Mouse (Mus musculus) B cell, adult 67 days (primary cell): ENCODE measurements around the gene Zfp108. TPM values are rescaled to one million over a fixed set of nuclear protein-coding genes. Genes with fewer than 3 reads are reported as not detected.

ENCODE experiments used
- total RNA-seq, 2 experiments: library from RNA; stranded (reverse); gene quantifications; 4 replicates each; pipeline ENCODE4 v1.2.4; 2023

The Zfp108 gene
- not detected for total RNA-seq

GRCm38 (mm10) chr7:24254633-24255474 is at the start of gene Zfp108:
Gene Zfp108, plus strand, starts transcription at chr7:24254794.

GRCm38 (mm10) chr7:24211343-24211742 is 43.3 kb upstream of the Zfp108 start, which contains the start of gene Zfp111:
Gene Zfp111, minus strand, starts transcription at chr7:24211443.

GRCm38 (mm10) chr7:24237040-24237791 is 17.4 kb upstream of the Zfp108 start, which contains the start of gene Zfp109:
Gene Zfp109, minus strand, starts transcription at chr7:24237560.

GRCm38 (mm10) chr7:24270288-24270672 is 15.7 kb downstream of the Zfp108 start, which contains the start of gene Zfp93:
Gene Zfp93, plus strand, starts transcription at chr7:24270420.

GRCm38 (mm10) chr7:24300771-24301282 is 46.2 kb downstream of the Zfp108 start, which contains the start of gene Zfp61:
Gene Zfp61, minus strand, starts transcription at chr7:24301232.

Other genes starting within 250 kb of the Zfp108 start
- not detected for gene Vmn1r183, start 201.5 kb upstream of the Zfp108 start, total RNA-seq
- gene Zfp180, start 172.9 kb upstream of the Zfp108 start, total RNA-seq, result 10 to 100 TPM; 29.0 to 34.1 TPM
- 1 to 10 TPM; 3.0 to 3.7 TPM for gene Zfp112, start 142.5 kb upstream of the Zfp108 start, total RNA-seq
- gene Zfp235, start 120.6 kb upstream of the Zfp108 start, total RNA-seq, result 1 to 10 TPM; 8.0 to 9.7 TPM
- under 1 TPM in 1 of 2 experiments, not detected in 1; 0.15 TPM for gene Zfp114, start 79.7 kb upstream of the Zfp108 start, total RNA-seq
- under 1 TPM in 1 of 2 experiments, not detected in 1; 0.35 TPM for gene Zfp111, start 43.4 kb upstream of the Zfp108 start, total RNA-seq
- 1 to 10 TPM in 1 of 2 experiments, under 1 TPM in 1; 0.36 to 2.6 TPM for gene Zfp109, start 17.2 kb upstream of the Zfp108 start, total RNA-seq
- gene Zfp93, start 15.6 kb downstream of the Zfp108 start, total RNA-seq, result under 1 TPM; 0.33 to 0.46 TPM
- gene Zfp61, start 46.4 kb downstream of the Zfp108 start, total RNA-seq, result 10 to 100 TPM; 10.7 to 11.3 TPM
- gene Zfp94, start 61.9 kb downstream of the Zfp108 start, total RNA-seq, result 10 to 100 TPM in 1 of 2 experiments, 1 to 10 TPM in 1; 6.4 to 14.3 TPM
- gene Tescl, start 79.1 kb downstream of the Zfp108 start, total RNA-seq, result not detected
- not detected for gene Lypd5, start 94.4 kb downstream of the Zfp108 start, total RNA-seq
- gene Kcnn4, start 115.5 kb downstream of the Zfp108 start, total RNA-seq, result 1 to 10 TPM; 4.2 to 9.5 TPM
- 10 to 100 TPM; 77.0 to 91.8 TPM for gene Smg9, start 144.8 kb downstream of the Zfp108 start, total RNA-seq
- gene Irgc1, start 197.5 kb downstream of the Zfp108 start, total RNA-seq, result 1 to 10 TPM; 5.0 to 7.7 TPM
- gene Plaur, start 207.7 kb downstream of the Zfp108 start, total RNA-seq, result 100 to 1,000 TPM; 432 to 444 TPM
- gene Cadm4, start 227.2 kb downstream of the Zfp108 start, total RNA-seq, result 1 to 10 TPM; 1.1 to 1.3 TPM